Mouse (Mus musculus): Measurements from ENCODE around the gene Orm2.
"Not testable (repeated sequence)": the region's sequence is repeated elsewhere in the genome, so short reads cannot be mapped to it uniquely, and the experiment has no call there.

Gene Orm2

GRCm38 (mm10) chr4:63362150-63362549, at the start of gene Orm2:
Orm2 (plus strand) TSS chr4:63362449.
- DNase-seq (ENCODE audit: low read depth in 1 of 2, low spot score in 2 of 2), result no peak

DNA sequence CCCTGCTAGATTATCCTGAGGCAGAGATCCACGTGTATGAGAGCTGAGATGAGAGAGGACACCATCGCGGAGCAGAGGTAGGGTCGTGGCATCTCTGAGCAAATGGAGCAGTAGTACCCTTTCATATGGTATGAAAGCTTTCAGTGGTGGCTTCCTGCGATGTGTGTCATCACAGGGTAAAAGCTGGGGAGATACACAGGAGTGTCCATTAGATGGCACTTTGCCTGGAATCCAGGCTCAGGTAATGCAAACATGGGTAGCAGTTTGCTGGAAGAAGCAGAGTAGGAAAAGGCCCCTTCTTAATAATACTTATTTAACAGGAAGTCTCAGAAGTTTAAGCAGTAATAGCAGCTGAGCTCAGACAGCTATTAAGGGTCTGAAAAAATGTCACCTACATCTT, 48.2 kb upstream of the Orm2 start:
- DNase-seq (ENCODE audit: low read depth in 1 of 2, low spot score in 2 of 2), result no peak

DNA sequence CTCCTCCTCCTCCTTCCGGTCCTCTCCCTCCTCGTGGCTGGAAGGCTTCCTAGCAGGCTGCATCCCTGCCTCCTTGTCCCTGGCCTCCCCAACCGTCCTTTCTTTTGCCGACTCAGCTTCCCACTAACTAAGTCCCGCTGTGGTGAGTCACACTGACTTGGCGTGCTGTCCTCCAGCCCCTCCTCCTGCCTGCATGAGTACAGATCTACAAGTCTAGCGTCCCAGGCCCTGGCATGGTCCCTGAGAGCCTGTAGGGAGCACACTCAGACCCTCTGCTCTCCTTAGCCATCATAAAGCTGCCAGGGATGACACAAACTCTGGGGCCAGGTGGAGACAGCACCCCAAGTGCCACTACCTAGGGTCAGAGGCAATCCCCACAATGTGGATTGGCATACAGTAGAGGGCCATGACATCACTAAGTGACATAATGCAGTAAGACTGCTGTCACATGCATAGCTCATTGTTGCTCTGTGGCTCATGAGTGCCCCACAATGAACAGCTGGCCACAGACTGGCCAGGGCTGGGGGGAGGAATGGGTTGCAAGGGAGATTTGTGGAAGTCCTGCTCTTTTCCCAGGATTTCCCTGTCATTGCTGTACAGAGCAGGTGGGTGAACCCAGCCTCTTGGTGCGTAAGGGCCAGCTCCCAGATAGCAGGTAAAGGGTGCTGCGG, 46.0 kb upstream of the Orm2 start:
- no peak for DNase-seq (ENCODE audit: low read depth in 1 of 2, low spot score in 2 of 2)

DNA sequence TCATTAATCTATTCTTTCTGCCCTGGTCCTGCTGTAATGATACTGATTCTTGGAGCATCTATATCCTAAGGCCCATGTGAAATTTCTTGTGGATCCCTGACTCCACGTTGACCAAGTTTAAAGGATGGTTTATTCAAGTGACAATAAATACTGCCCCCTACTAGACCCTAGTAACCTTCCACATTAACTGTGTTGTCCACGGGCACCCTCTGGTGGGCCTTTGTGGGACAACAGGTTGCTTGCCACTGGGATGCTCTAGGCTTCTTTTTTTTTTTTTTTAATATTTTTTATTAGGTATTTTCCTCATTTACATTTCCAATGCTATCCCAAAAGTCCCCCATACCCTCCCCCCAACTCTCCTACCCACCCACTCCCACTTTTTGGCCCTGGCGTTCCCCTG, 42.7 kb upstream of the Orm2 start:
- DNase-seq (ENCODE audit: low read depth in 1 of 2, low spot score in 2 of 2), result not testable (repeated sequence)

- DNase-seq (ENCODE audit: low read depth in 1 of 2, low spot score in 2 of 2), result no peak
Measured at GRCm38 (mm10) chr4:63323275-63323815, 38.9 kb upstream of the Orm2 start.

GRCm38 (mm10) chr4:63333403-63333802, 28.8 kb upstream of the Orm2 start:
- DNase-seq (ENCODE audit: low read depth in 1 of 2, low spot score in 2 of 2), result no peak

DNA sequence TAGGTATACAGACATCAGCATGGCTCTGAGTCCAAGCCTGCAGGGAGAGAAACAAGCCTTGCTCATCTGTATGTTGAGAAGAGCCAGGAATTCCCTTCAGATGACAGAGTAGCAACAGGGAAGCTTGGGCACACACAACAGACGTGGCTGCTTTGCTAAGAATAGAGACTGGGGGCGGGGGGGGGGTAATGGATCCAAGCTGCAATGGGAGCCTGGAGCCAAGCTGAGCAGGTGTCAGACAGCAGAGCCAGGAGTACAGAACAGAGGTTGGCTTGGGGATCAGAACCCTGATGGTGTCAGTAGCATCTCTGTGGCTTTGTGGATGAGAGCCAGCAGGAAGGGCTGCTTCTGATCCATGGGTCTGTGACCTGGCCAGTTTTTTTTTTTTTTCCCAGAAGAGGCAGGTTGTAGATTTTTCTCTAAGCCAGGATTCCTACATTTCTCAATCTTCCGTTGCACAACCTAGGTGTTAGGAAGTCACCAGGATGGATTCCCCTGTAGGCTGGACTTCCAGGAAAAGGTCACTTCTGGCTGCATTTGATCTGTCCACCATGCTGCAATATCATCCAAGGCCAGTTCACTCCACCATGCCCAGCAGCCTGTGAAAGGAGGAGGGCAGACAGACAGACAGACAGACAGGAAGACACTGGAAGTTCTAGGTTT, 23.7 kb upstream of the Orm2 start:
- no peak for DNase-seq (ENCODE audit: low read depth in 1 of 2, low spot score in 2 of 2)

GRCm38 (mm10) chr4:63342491-63342890, 19.8 kb upstream of the Orm2 start:
- DNase-seq (ENCODE audit: low read depth in 1 of 2, low spot score in 2 of 2), result no peak

DNA sequence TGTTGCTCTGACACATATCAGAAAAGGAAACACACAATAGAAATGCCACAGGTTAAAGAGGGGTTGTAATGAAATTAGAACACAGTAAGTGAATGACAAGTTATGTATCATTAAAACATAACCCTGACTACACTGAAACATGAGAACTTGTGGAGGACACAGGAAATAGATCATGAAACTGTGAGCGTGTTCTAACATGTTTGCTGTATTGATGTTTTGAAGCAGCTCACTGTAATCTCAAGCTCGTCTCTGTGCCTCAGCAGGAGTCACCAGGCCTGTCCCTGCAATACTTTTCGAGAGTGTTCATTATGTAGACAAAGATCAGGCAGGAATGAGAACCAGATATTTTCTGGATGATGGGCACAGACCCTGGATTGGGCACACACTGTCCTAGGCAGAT, 18.6 kb upstream of the Orm2 start:
- DNase-seq (ENCODE audit: low read depth in 1 of 2, low spot score in 2 of 2), result no peak

DNA sequence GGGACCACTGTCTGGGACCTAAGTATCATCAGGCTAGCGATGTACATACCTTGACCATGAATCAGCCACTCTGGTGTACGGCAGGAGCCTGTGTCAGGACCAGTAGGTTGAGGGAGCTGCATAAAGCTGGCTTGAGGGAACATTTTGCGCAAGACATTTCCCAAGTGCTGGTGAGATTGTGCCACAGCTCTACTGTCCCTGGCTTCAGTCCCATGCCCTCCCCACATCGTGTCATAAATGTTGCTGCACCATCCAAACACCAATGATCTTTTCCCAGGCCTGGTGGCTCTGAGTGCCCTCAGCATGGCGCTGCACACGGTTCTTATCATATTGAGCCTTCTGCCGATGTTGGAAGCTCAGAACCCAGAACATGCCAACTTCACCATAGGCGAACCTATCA, 18.0 kb upstream of the Orm2 start, which contains the start of gene Orm1:
Orm1 (plus strand) TSS at position 266 of the 400 bp plus-strand sequence.
- no peak for DNase-seq (ENCODE audit: low read depth in 1 of 2, low spot score in 2 of 2)

DNA sequence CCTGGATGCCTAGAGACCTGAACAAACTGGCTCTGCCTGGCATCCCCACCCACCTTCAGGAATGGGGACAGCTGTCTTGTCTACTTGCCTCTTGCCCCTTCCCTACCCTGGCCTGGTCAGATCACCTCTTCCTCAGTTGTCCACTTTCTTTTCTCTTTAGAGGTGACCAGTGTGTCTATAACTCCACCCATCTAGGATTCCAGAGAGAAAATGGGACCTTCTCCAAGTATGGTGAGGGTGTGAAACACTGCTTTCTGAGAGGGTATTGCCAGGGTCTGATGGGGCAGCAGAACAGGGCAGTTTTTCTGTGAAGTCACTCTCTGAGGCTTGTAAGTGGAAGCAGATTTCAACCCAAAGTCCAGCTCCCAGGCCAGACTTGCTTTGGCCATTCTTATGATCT, 17.0 kb upstream of the Orm2 start:
- no peak for DNase-seq (ENCODE audit: low read depth in 1 of 2, low spot score in 2 of 2)

DNA sequence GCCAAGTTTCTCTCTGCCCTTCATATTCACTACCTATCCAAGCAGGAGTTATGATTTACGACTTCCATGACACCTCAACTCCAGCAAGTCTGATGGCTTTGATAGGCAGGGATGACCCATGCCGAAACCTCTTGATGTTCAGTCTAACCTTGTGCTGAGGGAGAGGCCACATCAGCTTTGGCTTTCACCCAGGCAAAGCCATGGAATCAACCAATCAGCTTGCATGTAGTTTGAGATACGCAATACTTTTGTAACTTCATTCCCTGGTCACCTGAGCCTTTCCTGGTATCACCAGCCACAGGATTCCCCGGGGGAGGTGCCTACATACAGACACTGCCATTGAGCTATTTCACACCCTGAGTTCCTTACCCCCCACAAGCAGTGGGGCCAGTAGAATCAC, 15.6 kb upstream of the Orm2 start:
- no peak for DNase-seq (ENCODE audit: low read depth in 1 of 2, low spot score in 2 of 2)

DNA sequence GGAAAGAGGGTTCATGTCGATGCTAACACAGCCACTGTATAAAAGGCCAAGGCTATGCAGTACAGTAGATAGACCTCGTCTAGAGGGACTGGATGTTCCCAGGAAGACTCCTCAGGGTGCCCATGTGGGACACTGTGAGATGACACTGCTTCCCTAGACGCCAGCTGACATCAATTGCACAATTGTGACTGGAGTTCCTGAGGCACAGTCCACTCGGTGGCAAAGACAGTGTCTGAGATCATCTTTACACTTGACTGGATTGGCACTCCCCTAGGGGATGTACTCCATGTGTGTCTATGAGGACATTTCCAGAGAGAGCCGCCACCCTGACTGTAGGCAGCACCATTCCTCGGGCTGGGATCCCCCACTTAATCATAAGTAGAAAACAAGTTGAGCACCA, 13.7 kb upstream of the Orm2 start:
- no peak for DNase-seq (ENCODE audit: low read depth in 1 of 2, low spot score in 2 of 2)

GRCm38 (mm10) chr4:63355877-63356665, 6.2 kb upstream of the Orm2 start, which contains the start of gene Orm3:
Orm3 (plus strand) TSS chr4:63356162.
- no peak for DNase-seq (ENCODE audit: low read depth in 1 of 2, low spot score in 2 of 2)

- DNase-seq (ENCODE audit: low read depth in 1 of 2, low spot score in 2 of 2), result no peak
Measured at GRCm38 (mm10) chr4:63356981-63357570, 5.2 kb upstream of the Orm2 start.

GRCm38 (mm10) chr4:63359861-63360260, 2.4 kb upstream of the Orm2 start:
- no peak for DNase-seq (ENCODE audit: low read depth in 1 of 2, low spot score in 2 of 2)

DNA sequence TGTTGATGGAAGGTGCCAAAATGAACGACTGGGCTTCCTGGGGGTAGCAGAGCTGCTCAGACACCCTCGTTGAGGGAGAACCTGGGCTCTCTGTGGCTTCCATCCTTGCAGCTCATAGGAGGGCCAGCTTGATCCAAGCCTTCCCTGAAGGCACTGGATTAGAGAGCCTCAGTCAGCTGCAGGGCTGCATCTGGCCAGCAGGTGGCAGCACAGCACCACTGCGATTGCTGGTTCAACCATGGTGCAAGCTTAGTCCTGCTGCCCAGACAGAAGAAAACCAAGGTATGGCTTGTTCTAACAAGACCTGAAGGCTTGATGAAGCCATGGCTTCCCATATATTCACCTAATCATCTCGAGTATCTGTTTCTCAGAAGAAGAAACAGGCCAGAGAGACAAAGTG, 6.3 kb downstream of the Orm2 start:
- peak in 1 of 2 experiments; percentile 79 for DNase-seq (ENCODE audit: low read depth in 1 of 2, low spot score in 2 of 2)

DNA sequence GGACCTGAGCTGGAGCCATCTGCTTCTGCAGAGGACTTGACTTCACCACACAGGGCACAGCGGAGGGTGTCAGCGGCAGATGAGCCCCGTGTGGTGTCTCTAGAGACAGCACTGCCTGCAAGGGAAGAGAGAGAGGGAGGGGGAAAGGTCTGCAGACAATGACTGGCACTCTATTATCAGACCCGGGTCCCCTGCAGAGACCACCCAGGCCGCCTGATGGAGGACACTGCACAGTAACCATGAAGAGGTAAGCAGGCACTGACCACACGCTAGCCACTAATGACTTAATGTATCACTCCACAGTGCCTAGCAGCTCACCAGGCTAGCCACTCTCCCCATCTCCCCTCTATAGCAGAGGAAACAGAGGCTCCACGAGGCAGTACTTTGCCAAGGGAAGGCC, 8.6 kb downstream of the Orm2 start:
- no peak for DNase-seq (ENCODE audit: low read depth in 1 of 2, low spot score in 2 of 2)

DNA sequence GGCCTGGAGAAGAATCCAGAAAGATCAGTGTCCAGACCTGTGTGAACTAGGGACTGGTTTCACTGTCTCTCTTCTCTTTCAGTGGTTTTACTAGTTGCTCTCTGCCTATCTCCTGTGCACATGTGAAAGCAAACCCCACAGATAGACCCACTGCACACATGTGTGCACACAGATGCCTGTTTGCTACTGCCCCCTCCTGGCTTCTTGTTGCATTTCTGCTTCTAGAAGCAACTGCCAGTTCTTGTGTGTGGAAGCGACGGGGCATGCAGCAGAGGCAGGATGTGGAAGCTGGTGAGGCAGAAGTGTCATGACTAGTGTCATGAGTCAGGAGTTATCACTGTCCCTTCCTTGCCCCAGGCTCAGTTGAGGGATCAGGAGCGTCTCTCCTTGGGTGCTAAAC, 9.6 kb downstream of the Orm2 start:
- no peak for DNase-seq (ENCODE audit: low read depth in 1 of 2, low spot score in 2 of 2)

- DNase-seq (ENCODE audit: low read depth in 1 of 2, low spot score in 2 of 2), result no peak
Measured at GRCm38 (mm10) chr4:63373404-63373803, 11.2 kb downstream of the Orm2 start.

GRCm38 (mm10) chr4:63374331-63374730, 12.1 kb downstream of the Orm2 start:
- DNase-seq (ENCODE audit: low read depth in 1 of 2, low spot score in 2 of 2), result peak in 1 of 2 experiments; percentile 30
